Mouse (Mus musculus): ENCODE results near the gene Crygc.

The Crygc gene

GRCm38 (mm10) chr1:65073589-65073988 is at the start of gene Crygc:
Gene Crygc, minus strand, starts transcription at chr1:65073689.
- no peak for DNase-seq (ENCODE audit: low read depth, low spot score)

GRCm38 (mm10) chr1:65122574-65123372 is 49.3 kb upstream of the Crygc start, which contains the start of gene D630023F18Rik:
Gene D630023F18Rik, minus strand, starts transcription at chr1:65123214.
- DNase-seq (ENCODE audit: low read depth, low spot score) = no peak

GRCm38 (mm10) chr1:65119438-65119837 is 45.9 kb upstream of the Crygc start, which contains the start of gene Gm28845:
Gene Gm28845, minus strand, starts transcription at chr1:65119558.
- DNase-seq (ENCODE audit: low read depth, low spot score) = no peak

- DNase-seq (ENCODE audit: low read depth, low spot score) = peak; percentile 24
Observed at GRCm38 (mm10) chr1:65118150-65118913, 44.8 kb upstream of the Crygc start.

GRCm38 (mm10) chr1:65113536-65114172 is 40.2 kb upstream of the Crygc start:
- no peak for DNase-seq (ENCODE audit: low read depth, low spot score)

- DNase-seq (ENCODE audit: low read depth, low spot score) = no peak
Observed at GRCm38 (mm10) chr1:65112807-65113196, 39.3 kb upstream of the Crygc start.

DNA sequence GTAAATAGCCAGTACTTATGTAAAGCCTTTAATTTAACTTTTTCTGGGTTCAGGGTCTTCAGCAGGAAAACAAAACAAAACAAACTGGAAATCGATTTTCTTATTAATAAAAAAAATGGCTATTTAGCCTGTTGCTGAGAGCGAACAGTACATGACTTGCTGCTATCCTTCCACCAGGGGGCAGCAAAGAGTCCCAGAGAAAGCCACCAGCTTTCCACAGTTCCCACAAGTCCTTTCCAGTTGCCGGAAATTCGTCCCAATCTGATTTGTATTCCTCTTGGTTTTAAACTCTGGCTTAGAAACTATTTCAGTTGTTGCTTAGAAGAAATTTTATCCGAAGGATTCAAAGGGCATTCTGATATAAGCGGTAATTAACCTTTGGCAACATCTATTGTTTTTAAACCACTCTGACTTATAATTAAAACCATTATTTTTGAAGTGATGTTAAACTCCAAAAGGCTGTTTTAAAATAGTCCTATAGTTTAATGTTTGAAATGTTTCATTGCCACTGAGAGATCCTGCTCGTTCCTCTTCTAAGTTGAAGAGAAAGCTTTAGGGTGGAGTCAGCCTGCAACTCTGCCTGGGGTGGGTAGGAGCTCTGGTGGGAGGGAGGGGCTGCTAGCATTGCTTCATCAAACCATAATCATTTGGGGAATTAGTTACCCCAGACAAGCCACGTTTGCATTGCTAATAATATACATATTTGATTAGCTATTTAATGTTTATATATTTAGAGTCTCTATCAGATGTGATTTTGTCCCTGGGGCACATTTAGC is 38.7 kb upstream of the Crygc start:
- peak; percentile 92 for DNase-seq (ENCODE audit: low read depth, low spot score)

GRCm38 (mm10) chr1:65109756-65110435 is 36.4 kb upstream of the Crygc start:
- peak; percentile 80 for DNase-seq (ENCODE audit: low read depth, low spot score)

DNA sequence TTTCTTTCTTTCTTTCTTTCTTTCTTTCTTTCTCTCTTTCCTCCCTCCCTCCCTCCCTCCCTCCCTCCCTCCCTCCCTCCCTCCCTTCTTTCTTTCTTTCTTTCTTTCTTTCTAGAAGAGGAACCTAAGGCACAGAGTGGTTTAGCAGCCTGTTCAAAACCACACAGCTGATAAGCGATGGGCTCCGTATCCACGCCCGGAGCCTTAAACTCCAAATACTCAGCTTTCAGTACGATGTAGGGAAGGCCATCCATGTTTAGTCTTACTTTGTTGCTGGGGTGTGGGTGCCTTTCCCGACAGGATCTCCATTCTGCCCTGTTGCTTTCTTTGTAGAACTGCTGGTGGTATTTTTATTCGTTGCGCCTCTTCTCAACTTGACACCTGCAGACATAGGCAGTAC is 35.7 kb upstream of the Crygc start:
- no peak for DNase-seq (ENCODE audit: low read depth, low spot score)

GRCm38 (mm10) chr1:65107654-65108279 is 34.3 kb upstream of the Crygc start:
- DNase-seq (ENCODE audit: low read depth, low spot score) = no peak

- DNase-seq (ENCODE audit: low read depth, low spot score) = peak; percentile 27
Observed at GRCm38 (mm10) chr1:65103273-65103672, 29.8 kb upstream of the Crygc start, which contains the start of gene Cryga. Gene Cryga, minus strand, starts transcription at chr1:65103373.

GRCm38 (mm10) chr1:65096953-65097352 is 23.5 kb upstream of the Crygc start:
- DNase-seq (ENCODE audit: low read depth, low spot score) = no peak

DNA sequence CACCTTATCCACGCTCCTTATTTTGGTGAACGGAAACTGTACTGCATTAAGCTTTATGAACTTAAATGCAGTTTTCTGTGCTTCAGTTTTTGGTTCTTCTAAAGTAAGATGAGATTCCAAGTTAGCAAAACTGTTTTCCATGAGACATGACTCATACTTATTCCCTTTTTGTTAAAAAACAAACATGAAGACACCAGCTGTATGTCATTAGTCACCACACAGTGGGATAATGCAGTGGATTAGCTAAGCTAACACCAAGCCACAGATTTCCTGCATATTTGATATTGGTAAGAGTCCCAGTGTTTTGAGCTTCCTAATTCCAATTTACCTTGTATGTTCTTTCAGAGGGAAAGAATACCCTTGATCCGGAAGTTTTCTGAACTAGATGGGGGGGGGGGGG is 18.1 kb upstream of the Crygc start:
- DNase-seq (ENCODE audit: low read depth, low spot score) = no peak

- DNase-seq (ENCODE audit: low read depth, low spot score) = no peak
Observed at GRCm38 (mm10) chr1:65090370-65090769, 16.9 kb upstream of the Crygc start.

DNA sequence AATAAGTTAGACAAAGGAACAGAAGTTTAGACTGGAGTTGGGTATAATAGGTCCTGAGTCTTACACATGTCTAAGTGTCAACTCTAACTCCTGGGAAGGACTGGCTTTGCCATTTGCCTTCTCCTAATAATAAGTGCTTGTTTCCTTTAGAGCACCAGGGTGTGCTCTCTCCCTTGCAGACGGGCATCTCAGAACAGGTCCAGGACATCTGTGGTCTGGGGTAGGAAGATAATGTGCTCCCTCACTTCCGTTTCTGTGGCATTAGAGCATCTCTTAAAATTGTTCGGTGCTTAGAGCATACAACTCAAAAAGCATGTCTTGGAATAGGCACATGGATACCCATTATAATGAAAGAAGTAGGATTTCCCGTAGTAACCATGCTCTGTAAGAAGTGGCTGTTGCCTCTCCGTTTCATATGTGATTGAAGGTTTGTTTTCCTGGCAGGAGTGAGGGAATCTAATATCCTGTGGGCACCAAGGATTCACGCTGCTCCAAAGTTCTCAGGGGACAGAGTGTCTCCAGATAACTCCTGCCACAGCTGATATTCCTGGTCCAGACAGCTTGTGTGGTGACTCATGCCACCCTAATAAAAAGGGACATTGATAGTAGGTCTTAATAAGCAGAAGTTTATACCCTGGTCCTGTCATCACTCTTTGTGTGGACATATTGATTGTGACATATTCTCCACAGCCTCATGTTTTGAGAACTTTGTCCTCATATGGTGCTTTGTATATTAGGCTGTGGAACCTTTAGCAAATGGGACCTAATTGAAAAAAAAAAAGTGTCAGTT is 15.3 kb upstream of the Crygc start:
- no peak for DNase-seq (ENCODE audit: low read depth, low spot score)

GRCm38 (mm10) chr1:65082188-65082587 is 8.7 kb upstream of the Crygc start, which contains the start of gene Crygb:
Gene Crygb, minus strand, starts transcription at chr1:65082288.
- no peak for DNase-seq (ENCODE audit: low read depth, low spot score)

- DNase-seq (ENCODE audit: low read depth, low spot score) = peak; percentile 46
Observed at GRCm38 (mm10) chr1:65075607-65076006, 2.1 kb upstream of the Crygc start.

GRCm38 (mm10) chr1:65067842-65068241 is 5.6 kb downstream of the Crygc start:
- peak; percentile 58 for DNase-seq (ENCODE audit: low read depth, low spot score)

DNA sequence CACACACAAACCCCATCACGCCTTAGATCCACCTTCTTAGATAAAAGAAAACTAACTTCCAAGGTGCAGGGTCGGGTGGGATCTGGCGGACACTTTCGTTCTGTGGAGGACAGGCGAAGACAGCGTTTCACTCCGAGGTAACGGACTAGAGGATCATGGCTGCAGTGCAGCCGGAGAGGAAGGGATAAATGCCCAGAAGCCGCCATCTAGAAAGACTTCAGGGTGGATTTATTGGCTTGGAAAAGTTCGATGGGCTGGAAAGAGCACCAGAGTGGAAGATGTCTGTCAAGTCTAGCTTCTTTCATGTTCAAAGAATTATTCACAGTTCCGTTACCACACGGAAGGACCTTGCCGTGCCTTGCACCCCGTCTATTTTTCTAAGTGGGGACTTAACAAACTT is 9.3 kb downstream of the Crygc start:
- DNase-seq (ENCODE audit: low read depth, low spot score) = no peak
